Mouse (Mus musculus): Measurements from ENCODE around the gene Nek8. TPM values are rescaled to one million over a fixed set of nuclear protein-coding genes. Genes with fewer than 3 reads are reported as not detected.
"Not testable (repeated sequence)": the region's sequence is repeated elsewhere in the genome, so short reads cannot be mapped to it uniquely, and the experiment has no call there.

Nek8 gene
- polyA plus RNA-seq, 2 experiments from 2014 or later: 9.4 to 13.2 TPM

GRCm38 (mm10) chr11:78138023-78138422 is 38.5 kb downstream of the Nek8 start:
- no peak for ATAC-seq

DNA sequence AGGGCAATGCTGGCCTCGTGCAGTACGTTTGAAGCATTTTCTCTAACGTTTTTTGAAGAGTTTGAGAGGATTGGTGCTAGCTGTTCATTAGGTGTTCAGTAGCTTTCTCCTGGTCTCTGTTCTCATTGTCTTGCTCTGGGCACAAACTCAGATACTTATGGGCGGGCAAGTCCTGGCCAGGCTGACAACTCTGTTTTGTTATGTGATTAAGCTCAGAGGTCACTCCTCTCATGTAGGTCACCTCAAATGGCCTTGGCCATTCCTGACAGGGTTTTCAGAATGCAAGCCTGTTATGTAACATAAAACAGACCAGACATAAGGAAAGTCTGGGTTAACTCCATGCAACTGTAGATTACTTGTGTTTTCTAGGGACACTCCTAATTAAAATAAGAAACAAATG is 38.9 kb downstream of the Nek8 start:
- ATAC-seq: no peak

DNA sequence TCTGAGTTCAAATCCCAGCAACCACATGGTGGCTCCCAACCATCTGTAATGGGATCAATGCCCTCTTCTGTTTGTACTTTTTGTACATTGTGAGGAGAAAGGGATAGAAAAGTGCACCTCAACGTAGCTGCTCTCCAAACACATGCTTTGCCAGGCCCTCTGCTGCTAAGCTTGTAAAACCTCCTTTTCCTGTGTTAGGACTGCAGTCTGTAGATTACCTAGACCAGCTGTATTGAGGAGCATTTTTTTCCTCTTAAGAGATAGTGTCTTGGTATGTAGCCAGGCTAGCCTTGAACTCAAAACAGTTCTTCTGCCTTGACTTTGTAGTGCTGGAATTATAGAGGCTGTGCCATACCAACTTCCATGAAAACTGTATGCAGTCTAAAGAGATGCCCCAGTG is 40.3 kb downstream of the Nek8 start:
- ATAC-seq: no peak

- ATAC-seq: not testable (repeated sequence)
Observed at GRCm38 (mm10) chr11:78135314-78135713, 41.2 kb downstream of the Nek8 start.

DNA sequence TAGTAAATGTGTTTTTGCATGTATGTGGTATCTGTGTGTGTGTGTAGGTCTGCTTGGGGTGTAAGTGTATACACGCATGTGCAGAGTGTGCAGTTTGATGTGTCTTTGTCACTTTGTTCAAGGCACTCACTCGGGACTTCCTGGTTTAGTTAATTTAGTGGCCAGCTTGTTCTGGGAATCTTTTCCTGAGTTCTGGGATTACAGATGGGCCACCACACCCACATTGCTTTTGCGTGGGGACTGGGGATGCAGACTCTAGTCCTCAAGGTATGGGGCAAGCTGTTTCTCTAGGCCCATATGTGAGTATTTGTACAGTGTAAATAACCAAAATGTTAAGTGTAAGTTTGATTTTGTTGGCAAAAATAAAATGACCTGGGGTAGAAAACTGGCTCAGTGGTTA is 42.1 kb downstream of the Nek8 start:
- no peak for ATAC-seq

DNA sequence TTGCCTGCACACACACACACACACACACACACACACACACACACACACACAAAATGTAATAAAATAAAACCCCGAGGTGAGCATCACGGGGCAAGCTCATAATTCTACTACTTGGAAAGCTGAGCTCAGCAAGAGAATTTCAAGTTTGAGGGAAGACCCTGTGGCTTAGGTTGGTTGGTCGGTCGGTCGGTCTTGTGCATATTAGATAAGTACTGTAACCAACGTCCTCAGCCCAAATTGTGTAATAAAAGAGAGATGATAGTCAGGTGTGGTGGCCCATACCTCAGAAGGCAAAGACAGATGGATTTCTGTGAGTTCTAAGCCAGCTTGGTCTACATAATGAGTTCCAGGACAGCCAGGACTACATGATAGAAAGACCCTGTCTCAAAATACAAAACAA is 42.6 kb downstream of the Nek8 start:
- ATAC-seq: no peak

DNA sequence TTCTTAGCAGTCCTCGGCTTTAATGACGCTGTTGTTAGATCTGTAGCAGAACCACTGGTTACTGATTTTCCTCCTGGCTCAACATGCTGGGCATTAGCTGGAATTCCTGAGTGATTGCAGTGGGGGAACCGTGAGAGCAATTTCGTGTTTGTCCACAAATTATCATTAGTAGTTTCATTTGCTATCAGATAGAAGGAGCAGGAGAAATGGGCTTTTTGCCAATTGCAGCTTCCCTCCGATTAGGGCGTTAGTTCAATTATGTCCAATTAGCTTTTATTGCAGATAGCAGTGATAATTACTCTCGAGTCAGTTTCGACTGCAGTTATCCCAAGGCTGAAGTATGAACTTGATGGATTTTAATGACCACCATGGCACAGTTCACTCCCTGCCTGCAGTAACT is 47.0 kb downstream of the Nek8 start:
- no peak for ATAC-seq

DNA sequence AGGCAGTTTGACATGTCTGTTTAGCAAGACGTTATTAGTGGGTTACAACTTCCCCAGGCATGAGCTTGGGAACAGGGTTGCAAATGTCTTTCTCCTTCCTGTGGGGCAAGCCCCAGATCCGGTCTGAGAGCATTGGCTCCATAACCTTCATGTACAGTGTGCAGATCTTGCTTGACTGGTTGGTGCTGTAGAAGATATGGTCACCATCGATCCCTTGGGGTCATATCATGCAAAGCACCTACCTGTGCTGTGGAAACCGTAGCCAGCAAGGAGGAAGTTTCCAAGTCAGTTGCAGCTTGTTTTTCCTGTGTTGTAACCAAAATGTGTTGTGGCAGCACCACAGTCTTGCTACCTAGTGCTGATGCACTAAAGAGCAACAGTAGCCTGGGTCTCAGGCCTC is 49.7 kb downstream of the Nek8 start:
- no peak for ATAC-seq

GRCm38 (mm10) chr11:78125691-78126090 is 50.8 kb downstream of the Nek8 start:
- no peak for ATAC-seq

- ATAC-seq: no peak
Observed at GRCm38 (mm10) chr11:78123782-78124181, 52.7 kb downstream of the Nek8 start.

- no peak for ATAC-seq
Observed at GRCm38 (mm10) chr11:78122815-78123214, 53.7 kb downstream of the Nek8 start.

DNA sequence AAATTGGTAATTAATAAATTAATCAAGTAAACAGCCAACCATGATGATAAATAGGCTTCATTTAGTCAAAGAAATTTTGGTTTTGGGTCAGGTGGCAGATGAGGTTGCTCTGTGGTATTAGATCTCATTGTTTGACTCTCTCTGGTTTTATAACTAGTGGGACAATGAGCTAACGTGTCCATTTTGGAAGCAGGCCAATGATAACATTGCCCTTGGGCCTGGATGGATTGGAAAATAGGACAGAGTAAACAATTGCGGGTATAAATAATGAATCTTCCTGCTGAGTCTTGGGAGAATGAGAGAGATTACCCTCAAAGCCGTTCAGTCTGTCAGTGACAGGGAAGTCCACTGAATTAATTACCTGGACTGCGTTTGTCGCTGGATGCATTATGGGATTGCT is 55.3 kb downstream of the Nek8 start:
- no peak for ATAC-seq

- ATAC-seq: no peak
Observed at GRCm38 (mm10) chr11:78119898-78120297, 56.6 kb downstream of the Nek8 start.

DNA sequence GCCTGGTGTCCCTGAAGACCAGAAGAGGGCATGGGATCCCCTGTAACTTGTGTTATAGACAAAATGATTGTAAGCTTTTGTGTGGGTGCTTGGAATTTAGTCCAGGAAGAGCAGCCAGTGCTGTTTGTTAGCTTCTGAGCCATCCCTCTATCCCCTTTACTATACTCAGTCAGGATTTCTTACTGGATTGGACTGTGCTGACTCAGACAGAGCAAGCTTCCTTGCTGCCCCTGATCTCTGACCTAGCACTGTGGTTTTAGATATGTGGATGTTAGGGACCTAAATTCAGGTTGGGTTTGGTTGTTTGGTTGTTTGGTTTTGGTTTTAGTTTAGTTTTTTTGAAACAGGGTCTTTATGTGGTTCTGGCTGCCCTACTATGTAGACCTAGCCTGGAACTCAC is 58.0 kb downstream of the Nek8 start:
- no peak for ATAC-seq

DNA sequence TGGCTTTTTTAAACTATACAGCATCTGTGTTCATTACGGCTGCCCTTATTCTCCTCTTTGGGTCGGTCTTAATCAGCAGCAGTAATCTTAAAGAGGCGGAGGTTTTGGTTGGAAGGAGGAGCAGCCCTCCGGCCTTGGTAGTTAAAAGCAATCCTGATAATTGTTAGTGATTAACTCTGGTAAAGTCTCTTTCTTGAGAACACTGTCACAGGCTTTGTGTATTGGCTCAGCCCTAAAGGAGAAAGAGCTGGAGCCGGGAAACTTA is 60.4 kb downstream of the Nek8 start:
- no peak for ATAC-seq

Other genes starting within 250 kb of the Nek8 start
- gene Sez6, start 245.9 kb downstream of the Nek8 start, polyA plus RNA-seq (2017; shearing (Covaris generic)): under 1 TPM in 1 of 2 experiments, not detected in 1; 0.20 TPM
- gene Phf12, start 193.9 kb downstream of the Nek8 start, polyA plus RNA-seq (2017; shearing (Covaris generic)): 10 to 100 TPM; 24.8 to 27.2 TPM
- gene Dhrs13, start 144.4 kb downstream of the Nek8 start, polyA plus RNA-seq (2017; shearing (Covaris generic)): 1 to 10 TPM; 1.3 to 2.4 TPM
- 10 to 100 TPM; 23.2 to 28.6 TPM for gene Flot2, start 138.7 kb downstream of the Nek8 start, polyA plus RNA-seq (2017; shearing (Covaris generic))
- 10 to 100 TPM; 36.3 to 40.0 TPM for gene Eral1, start 96.3 kb downstream of the Nek8 start, polyA plus RNA-seq (2017; shearing (Covaris generic))
- 10 to 100 TPM; 12.0 to 15.8 TPM for gene Fam222b, start 82.0 kb downstream of the Nek8 start, polyA plus RNA-seq (2017; shearing (Covaris generic))
- 1 to 10 TPM; 3.4 to 5.0 TPM for gene Traf4, start 11.1 kb downstream of the Nek8 start, polyA plus RNA-seq (2017; shearing (Covaris generic))
- 1 to 10 TPM; 2.3 to 4.3 TPM for gene Tlcd1, start within 50 bp of the Nek8 start, polyA plus RNA-seq (2017; shearing (Covaris generic))
- gene Rpl23a, start 6.9 kb upstream of the Nek8 start, polyA plus RNA-seq (2017; shearing (Covaris generic)): 1,000 to 10,000 TPM; 3,988 to 4,036 TPM
- not detected for gene Rab34, start 11.8 kb upstream of the Nek8 start, polyA plus RNA-seq (2017; shearing (Covaris generic))
- gene Proca1, start 16.7 kb upstream of the Nek8 start, polyA plus RNA-seq (2017; shearing (Covaris generic)): 1 to 10 TPM in 1 of 2 experiments, under 1 TPM in 1; 0.49 to 2.5 TPM
- 100 to 1,000 TPM; 102 to 108 TPM for gene Sdf2, start 69.1 kb upstream of the Nek8 start, polyA plus RNA-seq (2017; shearing (Covaris generic))
- gene Supt6, start 69.3 kb upstream of the Nek8 start, polyA plus RNA-seq (2017; shearing (Covaris generic)): 10 to 100 TPM; 14.4 to 18.0 TPM
- gene 2610507B11Rik, start 85.1 kb upstream of the Nek8 start, polyA plus RNA-seq (2017; shearing (Covaris generic)): 10 to 100 TPM; 21.1 to 38.7 TPM
- gene BC030499, start 114.2 kb upstream of the Nek8 start, polyA plus RNA-seq (2017; shearing (Covaris generic)): 1 to 10 TPM in 1 of 2 experiments, under 1 TPM in 1; 0.65 to 1.2 TPM
- gene Spag5, start 124.9 kb upstream of the Nek8 start, polyA plus RNA-seq (2017; shearing (Covaris generic)): 1 to 10 TPM; 7.3 to 7.4 TPM
- 1 to 10 TPM; 5.6 to 8.6 TPM for gene Aldoc, start 146.3 kb upstream of the Nek8 start, polyA plus RNA-seq (2017; shearing (Covaris generic))
- gene Pigs, start 151.7 kb upstream of the Nek8 start, polyA plus RNA-seq (2017; shearing (Covaris generic)): 10 to 100 TPM; 43.6 to 66.6 TPM
- gene Unc119, start 166.8 kb upstream of the Nek8 start, polyA plus RNA-seq (2017; shearing (Covaris generic)): 10 to 100 TPM; 17.0 to 17.6 TPM
- gene Foxn1, start 209.9 kb upstream of the Nek8 start, polyA plus RNA-seq (2017; shearing (Covaris generic)): not detected
- gene Slc13a2, start 245.5 kb upstream of the Nek8 start, polyA plus RNA-seq (2017; shearing (Covaris generic)): not detected